Mouse (Mus musculus) leukemia stem cell, adult 10-12 weeks (primary cell): ENCODE measurements around the gene Ms4a6b. TPM values are rescaled to one million over a fixed set of nuclear protein-coding genes. Genes with fewer than 3 reads are reported as not detected.

Experiments used
- polyA plus RNA-seq: library from polyadenylated mRNA; stranded (reverse); fragments of >175 nt; gene quantifications from 2 replicates; pipeline ENCODE4 v1.2.3, GENCODE M21; 2012; ENCODE audit warnings: low replicate concordance

The Ms4a6b gene
- 0.47 and 1.1 TPM in 2 replicates for polyA plus RNA-seq

GRCm38 (mm10) chr19:11516246-11516645 is at the start of gene Ms4a6b:
Gene Ms4a6b (plus strand): TSS chr19:11516512.

GRCm38 (mm10) chr19:11469215-11469614 is 47.1 kb upstream of the Ms4a6b start, which contains the start of gene Ms4a6c:
Gene Ms4a6c (plus strand): TSS chr19:11469366.

GRCm38 (mm10) chr19:11485746-11486145 is 30.6 kb upstream of the Ms4a6b start, which contains the start of gene Gm8369:
Gene Gm8369 (plus strand): TSS chr19:11485938.

GRCm38 (mm10) chr19:11536593-11536992 is 20.3 kb downstream of the Ms4a6b start, which contains the start of gene Ms4a4d:
Gene Ms4a4d (plus strand): TSS chr19:11536801.

Other genes with a start within 250 kb of the Ms4a6b start
- not detected in 2 replicates for gene Ms4a5, start 232.6 kb upstream of the Ms4a6b start, polyA plus RNA-seq
- gene Ms4a14, start 202.1 kb upstream of the Ms4a6b start, polyA plus RNA-seq = not detected in 2 replicates
- gene Ms4a7, start 180.4 kb upstream of the Ms4a6b start, polyA plus RNA-seq = 2.1 TPM in 1 of 2 replicates, not detected in the other
- 0.23 and 0.44 TPM in 2 replicates for gene Ms4a4a, start 141.0 kb upstream of the Ms4a6b start, polyA plus RNA-seq
- gene Ms4a4c, start 111.7 kb upstream of the Ms4a6b start, polyA plus RNA-seq = 0.14 and 0.82 TPM in 2 replicates
- 4.0 and 15.1 TPM in 2 replicates for gene Ms4a4b, start 73.0 kb upstream of the Ms4a6b start, polyA plus RNA-seq
- gene Ms4a6c, start 47.1 kb upstream of the Ms4a6b start, polyA plus RNA-seq = 0.66 and 1.0 TPM in 2 replicates
- gene Gm8369, start 30.6 kb upstream of the Ms4a6b start, polyA plus RNA-seq = 0.20 and 0.48 TPM in 2 replicates
- 0.19 TPM in 1 of 2 replicates, not detected in the other for gene Ms4a4d, start 20.3 kb downstream of the Ms4a6b start, polyA plus RNA-seq
- gene Ms4a6d, start 88.3 kb downstream of the Ms4a6b start, polyA plus RNA-seq = 0.82 and 1.2 TPM in 2 replicates
- gene Ms4a2, start 107.2 kb downstream of the Ms4a6b start, polyA plus RNA-seq = not detected in 2 replicates
- not detected in 2 replicates for gene Ms4a3, start 124.3 kb downstream of the Ms4a6b start, polyA plus RNA-seq
- 0.39 TPM in 1 of 2 replicates, not detected in the other for gene Oosp2, start 144.0 kb downstream of the Ms4a6b start, polyA plus RNA-seq
- not detected in 2 replicates for gene Oosp1, start 174.6 kb downstream of the Ms4a6b start, polyA plus RNA-seq
- not detected in 2 replicates for gene Oosp3, start 180.5 kb downstream of the Ms4a6b start, polyA plus RNA-seq
- gene Gif, start 231.0 kb downstream of the Ms4a6b start, polyA plus RNA-seq = not detected in 2 replicates